Mouse (Mus musculus) layer of hippocampus, postnatal 10 days (tissue): ENCODE measurements at regions not wholly inside any gene's neighbourhood (a gene's known extent, or its start where the extent isn't known, plus 50 kb on each side); places are given as distances from the start of the nearest gene placed in this dataset.

Experiments
- DNase-seq, 2 experiments: peaks; one replicate each; pipeline ENCODE4 v3.0.0; 2021; ENCODE audit warnings: low spot score in 2 of 2
- microRNA-seq, 2 experiments: library from miRNA; unstranded; fragments of <30 nt; microRNA quantifications; one replicate each; pipeline ENCODE4 v1.2.0; 2021

DNA sequence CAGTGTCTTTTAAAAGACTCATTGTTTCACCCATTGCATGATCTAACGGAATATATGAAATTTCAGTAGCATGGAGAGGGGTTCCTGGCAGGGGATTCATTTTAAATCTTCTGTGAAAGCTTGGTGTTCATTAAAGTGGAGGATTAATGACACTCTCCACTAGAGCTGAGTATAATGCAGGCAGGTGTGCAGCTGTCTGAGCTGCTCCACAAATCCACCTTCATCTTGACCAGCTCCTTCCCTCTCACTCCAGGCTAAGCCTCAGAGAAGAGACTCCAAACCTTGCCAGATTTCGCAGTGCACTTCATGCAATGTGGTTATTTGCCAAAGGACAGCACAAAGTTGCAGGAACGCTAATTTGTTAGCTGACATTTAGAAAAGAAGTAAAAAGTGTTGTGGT is 1288.0 kb upstream of the Map3k7 start:
- no peak for DNase-seq

DNA sequence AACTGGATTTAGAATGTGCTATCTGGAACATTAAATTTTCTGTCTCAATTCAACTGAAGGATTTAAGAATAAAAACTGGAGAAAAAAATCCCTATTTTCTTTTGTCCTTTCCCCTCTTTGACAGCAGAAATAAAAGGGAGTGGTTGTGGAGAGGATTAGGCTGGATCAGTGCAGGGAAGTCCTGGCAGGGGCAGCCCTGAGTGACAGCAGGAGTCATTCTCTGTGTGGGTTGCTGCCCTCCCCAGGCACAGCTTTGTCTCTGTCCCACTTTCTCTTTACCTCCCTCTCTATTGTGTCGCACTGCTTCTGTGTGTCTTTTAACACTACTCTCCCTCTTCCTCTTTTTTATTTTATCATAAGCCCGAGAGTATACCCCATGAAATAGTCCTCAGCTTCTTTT is 1286.8 kb upstream of the Map3k7 start:
- peak in 1 of 2 experiments; percentile 9 for DNase-seq

DNA sequence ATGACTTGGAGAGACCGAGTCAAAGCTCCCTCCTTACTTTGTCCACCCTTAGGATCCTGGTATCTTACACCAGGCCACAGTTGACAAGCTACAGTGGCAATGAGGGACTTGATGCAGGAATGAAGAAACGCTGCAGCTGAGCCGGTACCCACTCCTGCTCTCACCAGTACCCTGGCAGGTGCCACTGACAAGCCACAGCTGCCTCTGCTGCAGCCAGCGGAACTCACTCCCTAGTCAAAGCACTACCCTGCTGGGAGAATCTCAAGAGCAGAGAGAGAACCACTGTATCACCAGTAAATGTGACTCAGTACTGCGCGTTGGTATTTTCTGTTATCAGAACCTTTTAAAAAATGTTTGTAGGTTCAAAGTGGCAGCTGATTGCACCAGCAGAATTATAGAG is 1281.5 kb upstream of the Map3k7 start:
- no peak for DNase-seq

DNA sequence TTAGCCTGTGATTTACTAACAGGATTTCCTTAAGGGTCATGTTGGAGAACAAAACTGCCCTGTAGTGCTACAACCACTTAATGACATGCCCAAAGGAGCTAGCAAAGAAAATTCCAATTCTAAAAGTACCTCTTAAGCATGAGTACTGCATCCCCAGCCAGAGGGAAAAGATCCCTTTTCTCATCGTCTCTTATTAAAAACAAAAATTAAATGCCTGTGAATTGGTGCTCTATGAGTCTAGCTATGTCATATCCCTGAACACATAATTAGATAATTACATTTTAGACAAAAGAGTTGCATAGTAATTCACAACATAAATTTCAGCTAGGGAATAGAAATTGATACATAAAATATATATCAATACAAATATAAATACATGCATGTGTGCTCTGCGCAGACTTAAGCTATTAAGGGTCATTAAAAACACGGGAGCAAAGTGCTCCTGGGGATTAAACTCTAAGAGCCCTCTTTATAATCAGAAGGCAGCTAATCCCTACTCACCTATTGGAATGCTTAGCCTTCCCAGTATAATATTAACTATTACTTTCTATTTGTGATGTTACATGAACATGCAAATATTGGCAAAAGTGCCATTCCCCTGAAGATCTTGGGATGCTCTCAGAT is 1250.4 kb upstream of the Map3k7 start:
- no peak for DNase-seq

Small RNA genes lying in the stretch of these regions (microRNA-seq; reads per million reads assigned to microRNA genes)
- 0 reads per million in 2 experiments for gene Gm22831
